Mouse (Mus musculus): ENCODE results near the gene Zdhhc12. TPM values are rescaled to one million over a fixed set of nuclear protein-coding genes. Genes with fewer than 3 reads are reported as not detected.

Gene Zdhhc12
- total and polyA plus RNA-seq, 2 experiments from 2014 or later: 23.3 to 25.7 TPM

GRCm38 (mm10) chr2:30048699-30049388, 44.6 kb downstream of the Zdhhc12 start, which contains the start of gene Wdr34:
Wdr34 (minus strand) TSS chr2:30048881.
- ATAC-seq (peak; percentile 96), DNase-seq (peak; percentile 99)
- Histone ChIP-seq H3K27ac (ENCODE audit: low read depth, low read length) (peak within 1 kb of the TSS; percentile 95), H3K36me3 (ENCODE audit: insufficient read depth) (no peaks in the 10 kb centered on the region), H3K4me3 (ENCODE audit: low read depth, low read length) (peak within 1 kb of the TSS; percentile 72), H3K4me1 (ENCODE audit: insufficient read depth) (0 out of 2 replicates have a peak, but pooled peaks cover 4% of the 10 kb centered on the region), H3K9me3 (ENCODE audit: low read length) (no peaks in the 10 kb centered on the region), H3K27me3 (ENCODE audit: insufficient read depth, low read length) (no peaks in the 10 kb centered on the region), H3K4me2 (ENCODE audit: low read depth) (peak within 1 kb of the TSS; percentile 63), H3K9ac (peak within 1 kb of the TSS; percentile 75)
- under 1% methylated on average over 54 of the region's 54 CpGs for WGBS
- no peak for TF ChIP-seq CTCF (IDR thresholded peaks at IDR 0.05; ENCODE audit: low read depth)

GRCm38 (mm10) chr2:30048101-30048501, 45.3 kb downstream of the Zdhhc12 start:
- no peaks in the 10 kb centered on the region for H3K36me3 ChIP-seq (ENCODE audit: insufficient read depth)
- H3K4me3 ChIP-seq (ENCODE audit: low read depth, low read length): peak overlapping the region; percentile 72
- no peak for DNase-seq
- 43% methylated on average over 11 of the region's 11 CpGs for WGBS
- no peaks in the 10 kb centered on the region for H3K9me3 ChIP-seq (ENCODE audit: low read length)
- 0 out of 2 replicates have a peak, but pooled peaks cover 4% of the 10 kb centered on the region for H3K4me1 ChIP-seq (ENCODE audit: insufficient read depth)
- TF ChIP-seq CTCF (IDR thresholded peaks at IDR 0.05; ENCODE audit: low read depth): no peak
- peak overlapping the region; percentile 95 for H3K27ac ChIP-seq (ENCODE audit: low read depth, low read length)
- ATAC-seq: no peak
- peak overlapping the region; percentile 75 for H3K9ac ChIP-seq
- no peaks in the 10 kb centered on the region for H3K27me3 ChIP-seq (ENCODE audit: insufficient read depth, low read length)
- H3K4me2 ChIP-seq (ENCODE audit: low read depth): peak overlapping the region; percentile 63

GRCm38 (mm10) chr2:30047127-30047526, 46.3 kb downstream of the Zdhhc12 start:
- Histone ChIP-seq H3K27me3 (ENCODE audit: insufficient read depth, low read length) (no peaks in the 10 kb centered on the region), H3K27ac (ENCODE audit: low read depth, low read length) (no peak overlapping the region), H3K9ac (no peak overlapping the region), H3K4me3 (ENCODE audit: low read depth, low read length) (no peak overlapping the region), H3K9me3 (ENCODE audit: low read length) (no peaks in the 10 kb centered on the region), H3K4me2 (ENCODE audit: low read depth) (no peak overlapping the region), H3K36me3 (ENCODE audit: insufficient read depth) (no peaks in the 10 kb centered on the region), H3K4me1 (ENCODE audit: insufficient read depth) (0 out of 2 replicates have a peak, but pooled peaks cover 4% of the 10 kb centered on the region)
- ATAC-seq (no peak), DNase-seq (no peak)
- no peak for TF ChIP-seq CTCF (IDR thresholded peaks at IDR 0.05; ENCODE audit: low read depth)
- WGBS: 99% methylated on average over 6 of the region's 6 CpGs

- Histone ChIP-seq H3K27me3 (ENCODE audit: insufficient read depth, low read length) (no peaks in the 10 kb centered on the region), H3K4me1 (ENCODE audit: insufficient read depth) (0 out of 2 replicates have a peak, but pooled peaks cover 4% of the 10 kb centered on the region), H3K9me3 (ENCODE audit: low read length) (no peaks in the 10 kb centered on the region), H3K4me3 (ENCODE audit: low read depth, low read length) (no peak overlapping the region), H3K9ac (no peak overlapping the region), H3K36me3 (ENCODE audit: insufficient read depth) (peaks cover 4% of the 10 kb centered on the region; the same call in 1 of the 2 replicates), H3K4me2 (ENCODE audit: low read depth) (no peak overlapping the region), H3K27ac (ENCODE audit: low read depth, low read length) (no peak overlapping the region)
- TF ChIP-seq CTCF (IDR thresholded peaks at IDR 0.05; ENCODE audit: low read depth): no peak
- 85% methylated on average over 5 of the region's 5 CpGs for WGBS
- DNase-seq: no peak
- no peak for ATAC-seq
These were observed 48.9 kb downstream of the Zdhhc12 start for GRCm38 (mm10) chr2:30044550-30044949.

- peak; percentile 83 for TF ChIP-seq CTCF (IDR thresholded peaks at IDR 0.05; ENCODE audit: low read depth)
- ATAC-seq: peak; percentile 56
- Histone ChIP-seq H3K4me3 (ENCODE audit: low read depth, low read length) (no peak overlapping the region), H3K9me3 (ENCODE audit: low read length) (no peaks in the 10 kb centered on the region), H3K4me2 (ENCODE audit: low read depth) (no peak overlapping the region), H3K27ac (ENCODE audit: low read depth, low read length) (no peak overlapping the region), H3K36me3 (ENCODE audit: insufficient read depth) (peaks cover 14% of the 10 kb centered on the region), H3K27me3 (ENCODE audit: insufficient read depth, low read length) (no peaks in the 10 kb centered on the region), H3K4me1 (ENCODE audit: insufficient read depth) (no peaks in the 10 kb centered on the region), H3K9ac (no peak overlapping the region)
- 3% methylated on average over 4 of the region's 4 CpGs for whole genome bisulfite sequencing
- DNase-seq: peak; percentile 80
These were observed 51.0 kb downstream of the Zdhhc12 start for GRCm38 (mm10) chr2:30042445-30042844.

Other genes with a start within 250 kb of the Zdhhc12 start
- 13.6 and 16.9 TPM in 2 replicates for gene Cercam, start 224.5 kb downstream of the Zdhhc12 start, total RNA-seq (2014; rRNA removed)
- 10.8 and 14.1 TPM in 2 replicates for gene Cercam, start 224.5 kb downstream of the Zdhhc12 start, polyA plus RNA-seq (2015; fragmentation: Nextera tagmentation; extraction: Ambion mirVana)
- gene Odf2, start 204.4 kb downstream of the Zdhhc12 start, total RNA-seq (2014; rRNA removed): 103 and 109 TPM in 2 replicates
- gene Odf2, start 204.4 kb downstream of the Zdhhc12 start, polyA plus RNA-seq (2015; fragmentation: Nextera tagmentation; extraction: Ambion mirVana): 40.3 and 60.8 TPM in 2 replicates
- 52.7 and 57.4 TPM in 2 replicates for gene Gle1, start 158.2 kb downstream of the Zdhhc12 start, total RNA-seq (2014; rRNA removed)
- 55.2 and 62.3 TPM in 2 replicates for gene Gle1, start 158.2 kb downstream of the Zdhhc12 start, polyA plus RNA-seq (2015; fragmentation: Nextera tagmentation; extraction: Ambion mirVana)
- 839 and 918 TPM in 2 replicates for gene Sptan1, start 128.1 kb downstream of the Zdhhc12 start, total RNA-seq (2014; rRNA removed)
- 182 and 192 TPM in 2 replicates for gene Sptan1, start 128.1 kb downstream of the Zdhhc12 start, polyA plus RNA-seq (2015; fragmentation: Nextera tagmentation; extraction: Ambion mirVana)
- 88.4 and 103 TPM in 2 replicates for gene Wdr34, start 44.8 kb downstream of the Zdhhc12 start, total RNA-seq (2014; rRNA removed)
- 65.1 and 83.6 TPM in 2 replicates for gene Wdr34, start 44.8 kb downstream of the Zdhhc12 start, polyA plus RNA-seq (2015; fragmentation: Nextera tagmentation; extraction: Ambion mirVana)
- 361 and 392 TPM in 2 replicates for gene Set, start 36.3 kb downstream of the Zdhhc12 start, total RNA-seq (2014; rRNA removed)
- 349 and 384 TPM in 2 replicates for gene Set, start 36.3 kb downstream of the Zdhhc12 start, polyA plus RNA-seq (2015; fragmentation: Nextera tagmentation; extraction: Ambion mirVana)
- 2.0 and 4.7 TPM in 2 replicates for gene Pkn3, start 16.0 kb downstream of the Zdhhc12 start, total RNA-seq (2014; rRNA removed)
- 0.80 and 0.86 TPM in 2 replicates for gene Pkn3, start 16.0 kb downstream of the Zdhhc12 start, polyA plus RNA-seq (2015; fragmentation: Nextera tagmentation; extraction: Ambion mirVana)
- gene Zer1, start 30.9 kb upstream of the Zdhhc12 start, total RNA-seq (2014; rRNA removed): 51.9 and 70.2 TPM in 2 replicates
- 5.4 and 10.3 TPM in 2 replicates for gene Zer1, start 30.9 kb upstream of the Zdhhc12 start, polyA plus RNA-seq (2015; fragmentation: Nextera tagmentation; extraction: Ambion mirVana)
- gene Tbc1d13, start 40.1 kb upstream of the Zdhhc12 start, total RNA-seq (2014; rRNA removed): 116 and 135 TPM in 2 replicates
- gene Tbc1d13, start 40.1 kb upstream of the Zdhhc12 start, polyA plus RNA-seq (2015; fragmentation: Nextera tagmentation; extraction: Ambion mirVana): 5.0 and 8.3 TPM in 2 replicates
- gene Endog, start 77.8 kb upstream of the Zdhhc12 start, total RNA-seq (2014; rRNA removed): 31.8 and 37.1 TPM in 2 replicates
- gene Endog, start 77.8 kb upstream of the Zdhhc12 start, polyA plus RNA-seq (2015; fragmentation: Nextera tagmentation; extraction: Ambion mirVana): 29.0 and 31.1 TPM in 2 replicates
- gene Spout1, start 84.8 kb upstream of the Zdhhc12 start, total RNA-seq (2014; rRNA removed): 36.1 and 40.1 TPM in 2 replicates
- gene Spout1, start 84.8 kb upstream of the Zdhhc12 start, polyA plus RNA-seq (2015; fragmentation: Nextera tagmentation; extraction: Ambion mirVana): 50.3 and 53.5 TPM in 2 replicates
- 18.3 and 22.6 TPM in 2 replicates for gene Kyat1, start 112.2 kb upstream of the Zdhhc12 start, total RNA-seq (2014; rRNA removed)
- gene Kyat1, start 112.2 kb upstream of the Zdhhc12 start, polyA plus RNA-seq (2015; fragmentation: Nextera tagmentation; extraction: Ambion mirVana): 14.7 and 15.7 TPM in 2 replicates
- gene Lrrc8a, start 144.1 kb upstream of the Zdhhc12 start, total RNA-seq (2014; rRNA removed): 32.3 and 44.5 TPM in 2 replicates
- 48.0 and 55.3 TPM in 2 replicates for gene Lrrc8a, start 144.1 kb upstream of the Zdhhc12 start, polyA plus RNA-seq (2015; fragmentation: Nextera tagmentation; extraction: Ambion mirVana)
- 4.2 and 5.1 TPM in 2 replicates for gene Gm28035, start 146.9 kb upstream of the Zdhhc12 start, total RNA-seq (2014; rRNA removed)
- 0.13 and 0.16 TPM in 2 replicates for gene Gm28035, start 146.9 kb upstream of the Zdhhc12 start, polyA plus RNA-seq (2015; fragmentation: Nextera tagmentation; extraction: Ambion mirVana)
- gene Phyhd1, start 172.6 kb upstream of the Zdhhc12 start, total RNA-seq (2014; rRNA removed): 6.3 and 15.7 TPM in 2 replicates
- 5.0 and 6.3 TPM in 2 replicates for gene Phyhd1, start 172.6 kb upstream of the Zdhhc12 start, polyA plus RNA-seq (2015; fragmentation: Nextera tagmentation; extraction: Ambion mirVana)
- 2.4 TPM in 1 of 2 replicates, not detected in the other for gene Gm28038, start 187.4 kb upstream of the Zdhhc12 start, total RNA-seq (2014; rRNA removed)
- not detected in 2 replicates for gene Gm28038, start 187.4 kb upstream of the Zdhhc12 start, polyA plus RNA-seq (2015; fragmentation: Nextera tagmentation; extraction: Ambion mirVana)
- 26.6 and 34.8 TPM in 2 replicates for gene Dolk, start 192.7 kb upstream of the Zdhhc12 start, total RNA-seq (2014; rRNA removed)
- gene Dolk, start 192.7 kb upstream of the Zdhhc12 start, polyA plus RNA-seq (2015; fragmentation: Nextera tagmentation; extraction: Ambion mirVana): 31.1 and 37.7 TPM in 2 replicates
- gene Nup188, start 192.7 kb upstream of the Zdhhc12 start, total RNA-seq (2014; rRNA removed): 25.1 and 29.3 TPM in 2 replicates
- gene Nup188, start 192.7 kb upstream of the Zdhhc12 start, polyA plus RNA-seq (2015; fragmentation: Nextera tagmentation; extraction: Ambion mirVana): 11.8 and 14.1 TPM in 2 replicates

Measured in forebrain, postnatal 0 days (tissue).